Mouse (Mus musculus) testis, adult 2 months (tissue): ENCODE measurements at regions not wholly inside any gene's neighbourhood (a gene's known extent, or its start where the extent isn't known, plus 50 kb on each side); places are given as distances from the start of the nearest gene placed in this dataset.

Experiments used
- CTCF ChIP-seq: fragments of 200-500 bp; IDR thresholded peaks from 2 replicates; pipeline ENCODE4 v1.5.1; 2012; ENCODE audit warnings: low read depth, mild to moderate bottlenecking, inconsistent platforms, low read length, moderate library complexity; ENCODE audit not compliant: control insufficient read depth, insufficient read depth, insufficient replicate concordance
- POLR2A ChIP-seq: fragments of 200-500 bp; IDR thresholded peaks from 2 replicates; pipeline ENCODE4 v1.6.1; 2012; ENCODE audit warnings: low read depth, mild to moderate bottlenecking, inconsistent platforms, low read length, moderate library complexity; ENCODE audit not compliant: control insufficient read depth

- no peak for TF ChIP-seq POLR2A
- TF ChIP-seq CTCF: no peak
Observed at GRCm38 (mm10) chr7:40762520-40762919, 135.6 kb upstream of the Vstm2b start.
